Mouse (Mus musculus): ENCODE results near the gene Mmp9.

Gene Mmp9

GRCm38 (mm10) chr2:164940140-164940830, at the start of gene Mmp9:
Mmp9 (plus strand) TSS chr2:164940780.
- DNase-seq (ENCODE audit: extremely low read depth, low read depth): no peak

- DNase-seq (ENCODE audit: extremely low read depth, low read depth): no peak
Observed at GRCm38 (mm10) chr2:164891056-164891834, 49.3 kb upstream of the Mmp9 start.

DNA sequence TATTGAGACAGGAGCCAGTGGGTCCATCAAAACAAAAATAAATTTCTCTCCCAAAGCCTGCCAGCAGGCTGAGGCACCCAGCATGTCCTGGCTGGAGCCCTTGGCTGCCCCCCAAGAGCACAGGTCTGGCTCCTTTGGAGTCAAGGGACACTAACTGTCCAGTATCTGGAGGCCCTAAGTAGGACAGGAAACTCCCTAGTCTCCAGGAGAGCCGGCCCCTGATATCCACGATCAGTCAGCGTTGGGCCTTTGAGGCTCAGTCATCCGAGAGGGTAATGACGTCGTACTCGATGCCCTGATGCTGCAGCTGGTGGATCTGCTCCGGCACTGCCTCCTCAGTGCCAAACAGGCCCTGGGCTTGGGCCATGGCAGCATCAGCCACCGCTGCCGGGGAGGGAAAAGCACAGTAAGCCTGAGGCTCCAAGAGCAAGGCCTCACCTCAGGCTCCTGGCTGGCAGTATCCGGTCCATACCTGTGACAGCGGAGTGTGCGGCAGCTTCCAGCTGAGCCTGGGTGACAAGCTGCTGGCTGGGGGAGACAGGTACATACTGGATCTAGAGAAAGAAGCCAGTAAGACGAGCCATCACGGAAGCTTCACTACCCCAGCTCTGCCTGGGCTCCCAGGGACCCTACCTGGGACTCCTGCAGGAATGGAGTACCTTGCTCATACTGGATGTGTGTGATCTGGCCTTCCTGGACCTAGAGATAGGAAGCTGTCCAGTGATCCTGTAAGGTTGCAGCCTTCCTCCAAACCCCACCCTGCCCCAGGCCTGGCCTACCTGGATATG, 48.5 kb upstream of the Mmp9 start:
- no peak for DNase-seq (ENCODE audit: extremely low read depth, low read depth)

DNA sequence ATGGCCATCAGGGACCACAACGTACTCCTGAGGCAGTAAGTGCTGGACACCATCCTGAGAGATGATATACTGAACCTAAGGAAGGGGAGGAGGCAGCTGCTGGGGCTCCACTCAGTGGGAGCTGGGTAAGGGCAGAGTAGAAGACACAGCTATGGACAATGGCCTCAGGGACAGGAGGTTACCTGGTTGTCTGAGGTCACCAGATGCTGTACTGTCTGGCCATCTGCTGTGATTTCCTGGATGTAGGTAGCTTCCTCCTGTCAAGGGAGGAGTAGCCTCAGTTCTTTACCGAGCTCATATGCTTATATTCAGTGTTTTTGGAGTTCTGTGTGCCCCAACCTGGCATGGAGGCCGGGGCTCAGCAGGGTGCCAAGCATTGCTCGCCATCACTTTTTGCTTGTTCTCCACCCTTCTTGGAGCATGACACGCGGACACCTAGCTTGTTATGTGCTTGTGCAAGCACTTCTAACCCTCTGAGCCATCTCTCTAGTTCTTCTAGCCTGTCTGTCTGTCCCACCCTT, 47.8 kb upstream of the Mmp9 start:
- DNase-seq (ENCODE audit: extremely low read depth, low read depth): no peak

GRCm38 (mm10) chr2:164894048-164894447, 46.5 kb upstream of the Mmp9 start:
- no peak for DNase-seq (ENCODE audit: extremely low read depth, low read depth)

- DNase-seq (ENCODE audit: extremely low read depth, low read depth): no peak
Observed at GRCm38 (mm10) chr2:164894644-164895043, 45.9 kb upstream of the Mmp9 start.

DNA sequence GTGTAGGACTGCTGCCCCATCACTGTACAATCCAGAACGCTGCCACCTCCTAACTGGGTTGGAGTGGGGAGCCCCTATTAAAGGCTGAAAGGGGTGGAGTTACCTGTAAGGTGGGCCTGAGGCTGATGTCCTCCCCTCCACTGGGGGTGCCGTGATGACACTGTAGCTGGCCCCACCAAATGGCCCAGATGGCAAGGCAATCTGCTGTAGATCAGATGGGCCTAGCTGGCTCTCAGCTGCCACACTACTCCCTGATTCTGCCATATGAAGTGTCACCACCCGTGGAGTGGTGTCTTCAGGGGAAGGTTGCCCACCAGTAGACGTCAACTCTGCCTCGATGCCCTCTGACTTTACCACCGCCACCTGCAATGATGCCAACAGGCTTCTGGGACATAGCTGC, 44.7 kb upstream of the Mmp9 start:
- no peak for DNase-seq (ENCODE audit: extremely low read depth, low read depth)

GRCm38 (mm10) chr2:164898008-164898407, 42.6 kb upstream of the Mmp9 start:
- no peak for DNase-seq (ENCODE audit: extremely low read depth, low read depth)

GRCm38 (mm10) chr2:164899034-164899433, 41.5 kb upstream of the Mmp9 start:
- DNase-seq (ENCODE audit: extremely low read depth, low read depth): no peak

DNA sequence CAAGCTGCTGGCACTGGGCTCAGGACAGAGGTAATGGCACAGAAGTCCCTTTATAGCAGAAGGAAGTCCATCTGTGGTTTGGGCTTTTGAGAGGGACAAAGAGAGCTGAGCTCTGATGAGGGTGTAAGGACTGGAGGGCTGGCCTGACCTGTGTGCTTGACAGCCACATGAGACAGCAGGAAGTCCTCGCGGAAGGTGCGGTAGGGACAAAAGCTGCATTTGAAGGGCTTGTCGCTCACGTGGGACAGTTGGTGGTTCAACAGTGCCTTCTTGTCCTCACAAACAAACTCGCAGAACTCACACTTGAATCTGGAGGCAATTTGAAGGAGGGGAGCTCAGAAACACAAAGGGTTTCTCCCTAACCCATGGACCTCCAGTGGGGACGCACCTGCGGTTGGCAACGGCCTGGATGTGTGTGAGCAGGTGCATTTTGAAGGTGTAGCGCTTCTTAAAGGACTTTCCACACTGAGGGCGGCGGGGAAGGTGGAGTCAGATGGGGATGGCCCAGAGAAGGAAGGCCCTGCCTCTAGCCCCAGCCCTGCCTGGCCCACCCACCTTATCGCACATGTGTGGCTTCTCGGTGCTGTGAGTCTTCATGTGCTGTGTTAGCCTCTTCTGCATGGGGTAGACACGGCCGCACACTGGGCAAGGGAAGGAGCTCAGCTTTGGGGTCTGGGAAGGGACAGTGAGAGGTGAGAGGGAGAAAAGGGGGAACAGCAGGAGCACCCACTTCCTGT, 40.7 kb upstream of the Mmp9 start:
- DNase-seq (ENCODE audit: extremely low read depth, low read depth): no peak

DNA sequence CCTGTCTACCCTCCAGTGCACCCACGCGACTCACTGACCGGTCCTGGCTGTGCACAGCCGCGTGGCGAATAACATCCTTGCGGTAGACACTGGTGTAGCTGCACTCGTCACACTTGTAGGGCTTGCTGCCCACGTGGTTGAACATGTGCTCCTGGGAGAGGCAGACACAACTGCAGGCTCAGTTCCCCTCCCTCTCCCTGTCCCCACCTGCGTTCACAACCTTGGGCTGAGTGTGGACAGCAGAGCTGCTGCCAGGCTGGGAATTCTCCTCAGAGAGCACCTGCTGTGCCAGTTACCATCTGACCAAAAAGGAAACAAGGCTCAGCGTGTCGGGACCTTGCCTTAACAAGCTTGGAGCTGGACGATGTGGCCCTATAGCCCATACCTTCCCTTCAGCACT, 39.2 kb upstream of the Mmp9 start:
- no peak for DNase-seq (ENCODE audit: extremely low read depth, low read depth)

- DNase-seq (ENCODE audit: extremely low read depth, low read depth): no peak
Observed at GRCm38 (mm10) chr2:164903496-164903895, 37.1 kb upstream of the Mmp9 start.

- no peak for DNase-seq (ENCODE audit: extremely low read depth, low read depth)
Observed at GRCm38 (mm10) chr2:164906071-164906470, 34.5 kb upstream of the Mmp9 start.

GRCm38 (mm10) chr2:164907511-164907910, 33.1 kb upstream of the Mmp9 start:
- DNase-seq (ENCODE audit: extremely low read depth, low read depth): no peak

DNA sequence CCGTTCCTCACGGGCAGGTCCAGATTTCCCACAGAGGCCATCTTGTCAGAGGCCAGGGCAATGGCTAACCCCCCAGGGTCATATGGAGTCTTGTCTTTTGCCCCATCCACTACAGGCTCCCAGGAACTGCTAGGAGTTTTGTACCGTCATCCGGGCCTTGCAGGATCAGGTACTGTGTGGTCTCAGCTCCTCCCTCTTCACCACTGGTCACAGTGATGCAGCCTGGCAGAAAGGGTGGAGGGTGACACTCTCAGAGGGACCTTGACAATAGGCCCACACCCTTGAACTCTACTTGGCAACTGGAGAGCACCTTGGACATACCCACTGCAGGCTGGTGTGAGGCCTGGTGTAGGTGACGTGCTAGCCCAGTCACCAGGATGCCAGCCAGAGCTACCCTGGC, 32.6 kb upstream of the Mmp9 start:
- DNase-seq (ENCODE audit: extremely low read depth, low read depth): no peak

GRCm38 (mm10) chr2:164909100-164909499, 31.5 kb upstream of the Mmp9 start:
- DNase-seq (ENCODE audit: extremely low read depth, low read depth): no peak

DNA sequence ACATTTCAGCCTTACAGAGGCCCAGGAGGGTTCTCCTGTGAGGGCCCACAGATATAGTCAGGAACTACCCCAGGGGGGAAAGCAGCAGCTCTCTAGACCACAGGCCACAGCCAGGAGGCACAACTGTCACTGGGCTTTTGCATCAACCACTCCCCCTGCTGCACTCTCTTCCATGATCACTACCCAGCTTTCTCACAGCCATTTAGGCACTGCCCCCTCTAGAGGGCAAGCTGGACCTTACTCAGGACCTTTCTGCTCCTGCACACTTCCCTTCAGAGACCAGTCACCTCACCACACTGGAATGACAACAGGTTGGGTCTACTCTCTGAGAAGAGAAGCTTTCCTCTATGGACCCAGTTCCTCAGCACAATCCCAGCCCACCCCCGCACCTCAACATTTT, 31.0 kb upstream of the Mmp9 start:
- DNase-seq (ENCODE audit: extremely low read depth, low read depth): no peak

DNA sequence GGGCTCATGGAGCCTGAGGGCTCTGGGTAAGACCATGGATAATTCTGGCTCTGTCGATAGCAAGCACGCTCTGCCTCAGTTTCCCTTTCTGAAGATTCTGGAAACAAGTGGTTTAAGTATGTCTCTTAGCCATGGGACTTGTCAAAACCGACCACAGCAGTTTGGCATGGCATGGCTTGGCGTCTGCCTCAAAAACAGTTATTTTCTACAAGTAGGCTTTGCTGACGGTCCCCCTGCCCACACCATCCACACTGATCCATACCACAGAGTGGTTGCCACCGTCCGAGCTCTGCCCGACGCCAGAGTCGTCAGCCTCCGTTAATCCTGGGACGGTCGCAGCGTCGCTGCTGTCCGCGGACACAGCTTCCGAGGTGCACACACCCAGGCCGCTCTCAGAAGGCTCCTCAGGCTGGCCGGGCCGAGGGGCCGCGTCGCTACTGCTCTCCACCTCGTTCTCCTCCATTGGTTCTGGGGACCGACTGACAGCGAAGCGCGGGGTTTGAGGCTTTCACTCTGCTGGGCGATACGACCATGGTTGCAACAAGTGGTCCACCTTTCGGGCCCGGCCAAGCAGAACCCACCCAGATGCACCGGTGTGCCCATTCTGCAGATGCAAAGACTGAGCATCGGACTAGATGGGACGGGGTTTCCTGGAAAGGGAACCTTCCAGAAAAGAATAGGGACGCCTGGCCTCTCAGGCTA, 30.1 kb upstream of the Mmp9 start:
- no peak for DNase-seq (ENCODE audit: extremely low read depth, low read depth)

- peak; percentile 74 for DNase-seq (ENCODE audit: extremely low read depth, low read depth)
Observed at GRCm38 (mm10) chr2:164911086-164912048, 29.2 kb upstream of the Mmp9 start, which contains the start of gene Zfp335. Zfp335 (minus strand) TSS chr2:164911757.
